ENCODE assay signal across 7 mouse cellular contexts in genomic region chr15:79466601-79467286, GRCm38 (mm10). TPM values are rescaled to one million over a fixed set of nuclear protein-coding genes. Genes with fewer than 3 reads are reported as not detected.
DNase-seq lines count a peak whose midpoint lies in the region; ATAC-seq and TF ChIP-seq lines count a peak whose summit lies in the region.

No protein-coding gene starts in this region.

- H3K27ac ChIP-seq in embryonic facial prominence, embryonic 13.5 days, result no peak overlapping the region
- H3K27ac ChIP-seq in heart, embryonic 10.5 days, result 0 out of 2 replicates have a peak overlapping the region, but pooled peaks have one; percentile 32
- H3K27ac ChIP-seq in kidney, embryonic 14.5 days (ENCODE audit: low read depth, low read length), result no peak overlapping the region
- H3K27ac ChIP-seq in limb, embryonic 14.5 days (replicated peaks; ENCODE audit: low read depth, low read length), result no peak overlapping the region

- peaks cover 26% of the 10 kb centered on the region for H3K27me3 ChIP-seq in embryonic facial prominence, embryonic 13.5 days
- peaks cover 42% of the 10 kb centered on the region for H3K27me3 ChIP-seq in heart, embryonic 10.5 days (ENCODE audit: insufficient read depth, poor library complexity, severe bottlenecking)
- peaks cover 12% of the 10 kb centered on the region; the same call in 1 of the 2 replicates for H3K27me3 ChIP-seq in kidney, embryonic 14.5 days (ENCODE audit: control insufficient read depth, insufficient read depth, low read length)
- no peaks in the 10 kb centered on the region for H3K27me3 ChIP-seq in limb, embryonic 14.5 days (ENCODE audit: control insufficient read depth, insufficient read depth, low read length)

- H3K4me1 ChIP-seq in embryonic facial prominence, embryonic 13.5 days, result peaks cover 15% of the 10 kb centered on the region
- peaks cover 27% of the 10 kb centered on the region for H3K4me1 ChIP-seq in heart, embryonic 10.5 days
- H3K4me1 ChIP-seq in kidney, embryonic 14.5 days (ENCODE audit: control insufficient read depth, insufficient read depth, low read length), result no peaks in the 10 kb centered on the region
- H3K4me1 ChIP-seq in limb, embryonic 14.5 days (ENCODE audit: control insufficient read depth, insufficient read depth, low read length), result 0 out of 2 replicates have a peak, but pooled peaks cover 4% of the 10 kb centered on the region

- H3K4me2 ChIP-seq in embryonic facial prominence, embryonic 13.5 days, result 0 out of 2 replicates have a peak overlapping the region, but pooled peaks have one; percentile 22
- no peak overlapping the region for H3K4me2 ChIP-seq in kidney, embryonic 14.5 days (replicated peaks; ENCODE audit: low read depth, low read length)
- H3K4me2 ChIP-seq in limb, embryonic 14.5 days (replicated peaks; ENCODE audit: low read depth, low read length, severe bottlenecking), result no peak overlapping the region

- H3K4me3 ChIP-seq in embryonic facial prominence, embryonic 13.5 days, result no peak overlapping the region
- peak overlapping the region; percentile 28; the same call in 1 of the 2 replicates for H3K4me3 ChIP-seq in heart, embryonic 10.5 days
- H3K4me3 ChIP-seq in kidney, embryonic 14.5 days (ENCODE audit: low read length), result no peak overlapping the region
- H3K4me3 ChIP-seq in limb, embryonic 14.5 days (replicated peaks; ENCODE audit: low read length), result no peak overlapping the region

- peak; percentile 77; the same call in 1 of the 2 replicates for ATAC-seq in embryonic facial prominence, embryonic 13.5 days (ENCODE audit: insufficient number of reproducible peaks, insufficient read depth, low FRiP score, low TSS enrichment, low read depth)
- peak; percentile 79 for ATAC-seq in kidney, embryonic 14.5 days (ENCODE audit: low FRiP score, low TSS enrichment)
- ATAC-seq in limb, embryonic 14.5 days (ENCODE audit: low FRiP score, low read depth), result peak; percentile 72

- WGBS in embryonic facial prominence, embryonic 13.5 days, result 6% methylated on average over 18 of the region's 18 CpGs
- 7% methylated on average over 18 of the region's 18 CpGs for WGBS in heart, embryonic 10.5 days
- WGBS in kidney, embryonic 14.5 days, result 6% methylated on average over 18 of the region's 18 CpGs
- WGBS in limb, embryonic 14.5 days, result 4% methylated on average over 18 of the region's 18 CpGs

- TF ChIP-seq POLR2A in limb, embryonic 14.5 days (IDR thresholded peaks at IDR 0.05; ENCODE audit: borderline replicate concordance, extremely low read depth, insufficient read depth, insufficient read length), result peak; percentile 35; the same call in 1 of the 2 replicates

- DNase-seq in adrenal gland, postnatal 4 days (ENCODE audit: low spot score in 2 of 2), result peak; percentile 68 to 76
- peak; percentile 83 for DNase-seq in heart, embryonic 10.5 days (ENCODE audit: low spot score)
- peak; percentile 88 for DNase-seq in limb, embryonic 14.5 days (ENCODE audit: low spot score)
- DNase-seq in monocyte, adult 2 months (ENCODE audit: low read depth in 1 of 2, low spot score in 2 of 2), result peak; percentile 48 to 74
- DNase-seq in spleen, postnatal 14 days (ENCODE audit: low spot score in 2 of 2), result peak; percentile 54 to 78

- H3K9me3 ChIP-seq in embryonic facial prominence, embryonic 13.5 days, result no peaks in the 10 kb centered on the region
- peaks cover 13% of the 10 kb centered on the region for H3K9me3 ChIP-seq in heart, embryonic 10.5 days
- H3K9me3 ChIP-seq in kidney, embryonic 14.5 days (ENCODE audit: control insufficient read depth, low read length), result no peaks in the 10 kb centered on the region
- no peaks in the 10 kb centered on the region for H3K9me3 ChIP-seq in limb, embryonic 14.5 days (ENCODE audit: control insufficient read depth, low read length)

- H3K36me3 ChIP-seq in embryonic facial prominence, embryonic 13.5 days, result no peaks in the 10 kb centered on the region
- H3K36me3 ChIP-seq in heart, embryonic 10.5 days, result peaks cover 4% of the 10 kb centered on the region; the same call in 1 of the 2 replicates
- no peaks in the 10 kb centered on the region for H3K36me3 ChIP-seq in kidney, embryonic 14.5 days (ENCODE audit: control insufficient read depth, insufficient read depth, low read length)
- no peaks in the 10 kb centered on the region for H3K36me3 ChIP-seq in limb, embryonic 14.5 days (ENCODE audit: control insufficient read depth, insufficient read depth, low read length)

- peak overlapping the region; percentile 32; the same call in 1 of the 2 replicates for H3K9ac ChIP-seq in embryonic facial prominence, embryonic 13.5 days
- H3K9ac ChIP-seq in kidney, embryonic 14.5 days (ENCODE audit: low read depth, low read length), result no peak overlapping the region
- no peak overlapping the region for H3K9ac ChIP-seq in limb, embryonic 14.5 days (ENCODE audit: low read depth, low read length, severe bottlenecking)

RNA-seq across cellular contexts. Expression of gene Csnk1e, which starts 11.4 kb away (rescaled TPM):
- 100 to 1,000 TPM; 108 to 111 TPM for total RNA-seq in adrenal gland, postnatal 4 days (2021)
- 100 and 112 TPM in 2 replicates for polyA plus RNA-seq in embryonic facial prominence, embryonic 13.5 days (2015; fragmentation: Nextera tagmentation; extraction: Ambion mirVana)
- polyA plus RNA-seq in heart, embryonic 10.5 days (2016; fragmentation: Nextera tagmentation; extraction: Ambion mirVana), result 87.9 and 102 TPM in 2 replicates
- 88.8 and 107 TPM in 2 replicates for polyA plus RNA-seq in kidney, embryonic 14.5 days (2014; fragmentation: Nextera tagmentation; extraction: Ambion mirVana)
- polyA plus RNA-seq in limb, embryonic 14.5 days (2012; rRNA removed), result 184 and 214 TPM in 2 replicates
- 83.8 and 98.0 TPM in 2 replicates for polyA plus RNA-seq in limb, embryonic 14.5 days (2014; fragmentation: Nextera tagmentation; extraction: Ambion mirVana)

RNA-seq across cellular contexts. Expression of gene Kcnj4, which starts 38.3 kb away (rescaled TPM):
- total RNA-seq in adrenal gland, postnatal 4 days (2021), result under 1 TPM; 0.22 to 0.28 TPM
- not detected in 2 replicates for polyA plus RNA-seq in embryonic facial prominence, embryonic 13.5 days (2015; fragmentation: Nextera tagmentation; extraction: Ambion mirVana)
- polyA plus RNA-seq in heart, embryonic 10.5 days (2016; fragmentation: Nextera tagmentation; extraction: Ambion mirVana), result 0.06 TPM in 1 of 2 replicates, not detected in the other
- 0.23 TPM in 1 of 2 replicates, not detected in the other for polyA plus RNA-seq in kidney, embryonic 14.5 days (2014; fragmentation: Nextera tagmentation; extraction: Ambion mirVana)
- 0.36 and 0.43 TPM in 2 replicates for polyA plus RNA-seq in limb, embryonic 14.5 days (2012; rRNA removed)
- polyA plus RNA-seq in limb, embryonic 14.5 days (2014; fragmentation: Nextera tagmentation; extraction: Ambion mirVana), result 0.08 TPM in 1 of 2 replicates, not detected in the other

RNA-seq across cellular contexts. Expression of gene Kdelr3, which starts 49.5 kb away (rescaled TPM):
- 10 to 100 TPM; 13.0 to 13.2 TPM for total RNA-seq in adrenal gland, postnatal 4 days (2021)
- 89.9 and 99.5 TPM in 2 replicates for polyA plus RNA-seq in embryonic facial prominence, embryonic 13.5 days (2015; fragmentation: Nextera tagmentation; extraction: Ambion mirVana)
- polyA plus RNA-seq in heart, embryonic 10.5 days (2016; fragmentation: Nextera tagmentation; extraction: Ambion mirVana), result 29.8 and 40.5 TPM in 2 replicates
- 38.2 and 40.1 TPM in 2 replicates for polyA plus RNA-seq in kidney, embryonic 14.5 days (2014; fragmentation: Nextera tagmentation; extraction: Ambion mirVana)
- polyA plus RNA-seq in limb, embryonic 14.5 days (2012; rRNA removed), result 143 and 171 TPM in 2 replicates
- polyA plus RNA-seq in limb, embryonic 14.5 days (2014; fragmentation: Nextera tagmentation; extraction: Ambion mirVana), result 137 and 158 TPM in 2 replicates
